Mouse (Mus musculus) kidney, adult 8-10 months (tissue): ENCODE results near the gene Kifap3.
A peak's percentile ranks its signal among the peaks of the same experiment; 100 is the strongest.
"Not testable (repeated sequence)": the region's sequence is repeated elsewhere in the genome, so short reads cannot be mapped to it uniquely, and the experiment has no call there.

Source experiments
- DNase-seq, 2 experiments: peaks; one replicate each; pipeline ENCODE4 v3.0.0; 2022

Gene Kifap3

DNA sequence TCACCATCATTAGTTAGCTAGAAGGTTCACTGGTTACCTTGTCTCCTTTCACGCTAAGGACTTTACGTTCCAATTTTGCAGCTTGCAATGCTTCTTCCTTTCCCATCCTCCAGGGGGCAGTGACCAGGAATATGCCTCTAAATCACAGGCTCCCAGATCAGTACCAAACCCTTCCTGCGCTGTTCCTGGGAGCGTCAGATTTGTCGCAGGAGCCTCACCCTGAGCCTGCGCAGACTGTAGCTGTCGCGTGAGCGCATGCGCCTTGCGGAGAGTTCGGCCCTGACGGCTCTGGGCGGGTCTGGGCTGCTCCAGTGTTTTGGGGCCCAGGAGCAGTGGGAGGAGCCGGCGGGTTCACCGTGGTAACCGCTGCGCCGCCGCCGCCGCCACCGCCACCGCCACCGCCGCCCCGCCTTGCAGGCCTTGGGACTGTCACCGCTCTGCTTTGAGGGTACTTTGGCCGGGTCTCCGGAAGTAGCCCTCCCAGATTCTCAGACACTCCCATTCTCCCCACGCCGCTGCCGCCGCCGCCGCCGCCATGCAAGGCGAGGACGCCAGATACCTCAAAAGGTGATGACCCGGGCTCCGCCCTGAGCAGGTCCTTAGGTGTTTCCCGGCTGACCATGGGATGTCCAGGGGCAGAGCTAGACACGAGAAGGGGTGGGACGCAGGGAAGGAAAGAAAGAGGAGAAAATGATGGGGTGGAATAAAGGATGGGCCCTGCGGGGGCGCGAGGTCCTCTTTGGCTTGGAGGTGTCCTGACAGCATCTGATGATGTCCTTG is at the start of gene Kifap3:
Kifap3 (plus strand) TSS at position 248 of the 780 bp plus-strand sequence.
- peak; percentile 98 to 99 for DNase-seq

GRCm38 (mm10) chr1:163731166-163731565 is 48.2 kb upstream of the Kifap3 start:
- DNase-seq, result not testable (repeated sequence)

GRCm38 (mm10) chr1:163736441-163737238 is 42.7 kb upstream of the Kifap3 start:
- DNase-seq, result no peak

DNA sequence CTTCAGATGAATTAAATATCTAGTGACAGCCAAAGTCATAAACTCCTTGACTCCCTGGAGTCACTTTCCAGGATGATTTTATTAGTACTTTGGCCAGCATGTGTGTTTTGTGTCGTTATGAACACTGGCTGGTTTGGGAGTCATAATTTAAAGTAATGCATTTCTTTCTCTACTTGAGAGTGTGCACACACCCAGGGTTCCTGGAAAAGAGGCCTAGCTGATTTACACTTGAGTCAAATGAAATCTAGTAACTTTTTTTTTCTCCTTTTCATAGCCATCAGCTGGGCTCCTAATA is 42.2 kb upstream of the Kifap3 start:
- DNase-seq, result no peak

- no peak for DNase-seq
Measured at GRCm38 (mm10) chr1:163751360-163751992, 27.9 kb upstream of the Kifap3 start.

DNA sequence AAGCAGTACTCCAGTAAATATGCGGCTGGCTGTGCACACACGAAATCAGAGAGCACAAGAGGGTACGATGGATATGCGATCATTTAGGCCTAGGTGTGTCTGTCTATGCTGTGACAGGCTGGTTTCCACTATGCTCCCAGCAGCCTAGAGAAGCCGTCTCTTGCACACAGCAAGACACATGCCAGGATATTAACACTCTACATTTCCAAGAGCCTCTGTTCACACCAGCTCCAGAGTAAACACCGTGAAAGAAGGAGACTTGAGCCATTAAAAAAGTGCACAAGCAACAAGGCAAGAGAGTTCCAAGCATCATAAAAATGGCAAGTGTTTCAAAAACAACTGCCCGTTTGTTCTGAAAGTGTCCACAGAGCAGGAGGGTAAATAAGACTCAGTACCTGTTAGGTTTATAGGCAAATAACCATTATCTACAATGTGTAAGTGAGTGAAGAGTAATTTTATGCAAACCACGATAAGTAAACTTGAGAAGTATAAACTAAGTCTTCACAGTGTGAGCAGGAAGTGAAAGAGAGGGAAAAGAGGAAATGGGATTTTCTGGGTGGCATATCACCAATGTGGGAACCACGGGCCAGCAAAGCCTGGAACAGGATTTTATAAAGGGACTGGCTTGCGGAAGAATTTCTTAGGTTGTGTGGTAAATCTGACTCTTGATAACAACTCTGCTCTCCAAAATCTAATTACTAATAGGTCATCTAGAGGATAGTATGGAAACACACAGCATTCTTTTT is 21.7 kb upstream of the Kifap3 start:
- no peak for DNase-seq

DNA sequence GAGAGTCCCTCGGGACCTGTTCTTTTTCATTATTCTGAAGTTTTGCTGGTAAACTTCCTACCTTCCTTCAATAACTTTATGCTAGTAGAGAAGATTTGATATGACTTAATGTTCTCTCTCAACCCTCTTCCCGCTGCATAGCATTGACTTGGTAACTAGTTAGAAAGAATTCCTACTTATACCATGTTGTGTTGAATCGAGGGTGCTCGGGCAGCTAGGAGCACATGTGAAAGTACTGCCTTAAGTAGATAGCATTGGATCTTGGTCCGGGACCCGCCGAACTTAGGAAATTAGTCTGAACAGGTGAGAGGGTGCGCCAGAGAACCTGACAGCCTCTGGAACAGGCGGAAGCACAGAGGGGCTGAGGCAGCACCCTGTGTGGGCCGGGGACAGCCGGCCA is 4.2 kb downstream of the Kifap3 start:
- DNase-seq, result not testable (repeated sequence)

DNA sequence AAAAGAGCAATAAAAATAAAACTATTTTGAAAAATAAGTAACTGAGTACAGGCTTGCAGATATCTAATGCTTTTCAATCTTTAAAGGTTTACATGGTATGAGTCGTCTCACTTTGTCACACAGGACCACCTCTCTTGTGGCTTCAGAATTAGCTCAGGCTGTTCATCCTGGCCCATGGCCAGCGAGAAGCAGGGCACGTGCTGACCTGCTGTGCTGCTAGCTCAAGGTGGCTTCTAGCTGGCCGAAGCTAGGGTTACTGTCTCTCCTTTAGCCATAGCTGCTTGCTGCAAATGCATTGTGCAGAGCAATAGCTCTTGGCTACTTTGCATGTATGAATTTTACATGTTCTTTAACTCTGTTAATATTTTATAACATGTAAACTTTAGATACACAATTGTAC is 42.0 kb downstream of the Kifap3 start:
- no peak for DNase-seq

- no peak for DNase-seq
Measured at GRCm38 (mm10) chr1:163829482-163829881, 50.1 kb downstream of the Kifap3 start.

DNA sequence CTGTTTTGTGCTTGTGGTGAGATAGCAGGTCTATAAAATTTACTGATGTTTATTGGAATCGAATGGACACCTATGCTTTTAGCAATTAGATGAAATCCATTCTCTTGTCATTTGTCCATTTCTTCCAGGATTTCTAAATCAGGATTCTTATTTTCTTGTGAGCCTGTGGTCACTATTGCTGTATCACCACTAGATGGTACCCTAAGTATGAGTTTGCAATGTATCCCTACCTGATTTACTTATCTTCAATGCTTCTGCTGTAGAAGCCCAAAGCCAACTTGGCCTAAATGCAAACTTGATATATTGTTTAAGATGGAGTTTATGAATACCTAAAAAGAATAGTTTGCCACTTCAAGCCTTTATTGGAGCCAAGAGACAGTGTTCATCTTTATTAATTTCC is 54.7 kb downstream of the Kifap3 start:
- peak in 1 of 2 experiments; percentile 2 for DNase-seq

GRCm38 (mm10) chr1:163835062-163835461 is 55.7 kb downstream of the Kifap3 start:
- DNase-seq, result no peak

- not testable (repeated sequence) for DNase-seq
Measured at GRCm38 (mm10) chr1:163838482-163838881, 59.1 kb downstream of the Kifap3 start.

DNA sequence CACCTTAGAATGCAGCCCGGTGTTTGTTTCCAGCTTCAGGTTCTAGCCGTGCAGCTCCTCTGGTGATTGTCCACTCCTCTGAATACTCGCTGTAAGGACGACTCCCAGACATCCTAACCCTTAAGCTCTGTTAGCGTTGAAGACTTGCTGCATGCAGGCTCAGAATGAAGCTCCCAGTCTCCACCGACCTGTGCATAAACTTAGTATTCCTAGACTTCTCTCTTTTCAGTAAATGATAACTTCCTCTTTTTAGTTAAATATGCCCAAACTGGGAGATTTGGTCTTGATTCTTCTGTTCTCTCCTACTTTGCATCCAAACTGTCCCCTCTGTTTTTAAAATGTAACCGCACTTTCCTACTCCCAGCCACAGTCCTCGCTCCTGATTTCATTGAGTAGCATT is 61.2 kb downstream of the Kifap3 start:
- DNase-seq, result no peak

GRCm38 (mm10) chr1:163842238-163842637 is 62.9 kb downstream of the Kifap3 start:
- DNase-seq, result no peak

GRCm38 (mm10) chr1:163843899-163844298 is 64.5 kb downstream of the Kifap3 start:
- DNase-seq, result no peak

DNA sequence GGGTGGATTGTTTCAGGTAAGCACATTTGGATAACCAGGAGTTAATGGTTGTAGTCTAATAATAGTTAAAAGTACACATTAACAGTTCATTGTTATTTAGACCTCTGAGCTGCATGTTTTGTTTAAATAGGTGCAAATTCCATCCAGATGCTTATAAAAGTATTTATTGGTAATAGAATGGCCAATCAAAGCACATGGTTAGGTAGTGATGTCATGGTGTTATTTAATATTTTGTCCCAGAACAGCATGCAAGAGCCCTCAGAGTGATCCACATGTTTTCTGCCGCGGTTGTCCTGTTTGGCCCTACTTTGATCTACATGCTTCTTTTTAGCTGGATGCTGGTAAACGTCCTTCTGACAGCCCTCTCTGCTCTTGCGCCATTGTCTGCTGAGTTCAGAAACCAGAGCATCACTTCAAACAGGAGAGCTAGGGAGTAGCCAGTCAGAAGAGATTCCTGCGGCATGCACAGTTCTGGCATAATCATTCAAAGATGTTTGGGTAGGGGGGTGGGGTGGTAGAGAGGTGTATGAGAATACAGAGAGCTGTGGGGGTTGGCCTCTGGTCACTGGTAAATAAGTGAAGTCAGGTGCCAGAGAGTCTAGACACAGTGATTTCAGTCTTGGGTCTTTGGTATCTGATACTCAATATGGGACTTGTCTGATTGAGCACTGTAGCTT is 73.6 kb downstream of the Kifap3 start:
- DNase-seq, result no peak

GRCm38 (mm10) chr1:163858420-163858819 is 79.0 kb downstream of the Kifap3 start:
- no peak for DNase-seq

- DNase-seq, result no peak
Measured at GRCm38 (mm10) chr1:163861538-163861937, 82.2 kb downstream of the Kifap3 start.

GRCm38 (mm10) chr1:163873158-163873557 is 93.8 kb downstream of the Kifap3 start:
- no peak for DNase-seq

- no peak for DNase-seq
Measured at GRCm38 (mm10) chr1:163889629-163890028, 110.2 kb downstream of the Kifap3 start.

DNA sequence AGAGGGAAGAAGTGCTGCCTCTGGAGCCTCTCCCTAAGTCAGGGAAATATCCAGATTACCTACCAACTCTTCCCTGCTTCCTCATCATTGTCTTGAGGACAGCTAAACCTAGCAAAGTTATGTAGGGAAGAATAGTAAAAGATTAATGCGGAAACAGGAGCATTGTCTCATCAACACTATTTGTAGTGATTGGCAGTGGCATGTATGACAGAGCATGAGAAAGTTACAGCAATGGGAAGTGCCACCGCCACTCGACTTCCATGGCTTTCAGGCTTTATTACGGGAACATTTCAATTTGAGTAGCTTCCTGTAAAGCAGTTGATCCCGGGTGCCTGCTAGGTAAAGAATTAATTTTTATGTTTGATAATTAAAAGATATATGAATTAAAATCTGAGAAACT is 113.9 kb downstream of the Kifap3 start:
- DNase-seq, result no peak

DNA sequence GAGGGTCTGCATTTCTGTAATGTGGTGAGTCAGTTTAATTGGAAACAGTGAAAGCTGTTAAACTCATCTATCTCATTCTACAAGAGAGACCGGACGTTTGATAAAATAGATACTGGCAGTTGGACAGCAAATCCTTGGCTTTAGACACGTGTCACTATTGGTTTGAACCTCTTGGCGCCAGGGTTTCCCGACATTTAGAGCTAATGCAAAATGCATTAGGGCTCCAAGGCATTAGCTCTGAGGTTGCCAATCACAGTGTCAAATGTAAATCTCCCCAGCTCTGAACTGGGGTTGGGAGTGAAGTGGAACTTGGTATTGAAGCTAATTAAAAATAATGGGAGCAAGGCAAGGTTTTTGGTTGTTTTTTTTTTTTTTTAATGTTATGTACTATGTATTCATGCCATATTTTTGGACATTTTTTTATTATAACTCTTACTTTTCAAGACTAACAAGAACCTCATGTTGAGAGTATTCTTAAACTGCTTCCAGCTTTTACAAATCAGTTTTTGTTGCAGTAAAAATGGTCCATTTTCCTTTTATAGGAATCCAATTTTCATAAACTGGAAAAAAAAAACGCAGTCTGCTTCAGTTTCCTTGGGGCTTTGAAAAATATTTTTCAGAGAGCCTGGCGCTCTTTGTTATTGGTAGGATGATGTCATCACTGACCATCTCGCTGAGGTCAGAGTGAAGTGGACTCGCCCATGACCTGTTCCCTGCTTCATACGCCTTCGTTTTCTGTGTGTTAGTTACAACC is 114.6 kb downstream of the Kifap3 start:
- DNase-seq, result no peak
